Mouse (Mus musculus) right cerebral cortex, postnatal 25 days (tissue): ENCODE results near the gene Fam168a.

Experiments
- DNase-seq: peaks from one replicate; pipeline ENCODE4 v3.0.0; 2022

Gene Fam168a

DNA sequence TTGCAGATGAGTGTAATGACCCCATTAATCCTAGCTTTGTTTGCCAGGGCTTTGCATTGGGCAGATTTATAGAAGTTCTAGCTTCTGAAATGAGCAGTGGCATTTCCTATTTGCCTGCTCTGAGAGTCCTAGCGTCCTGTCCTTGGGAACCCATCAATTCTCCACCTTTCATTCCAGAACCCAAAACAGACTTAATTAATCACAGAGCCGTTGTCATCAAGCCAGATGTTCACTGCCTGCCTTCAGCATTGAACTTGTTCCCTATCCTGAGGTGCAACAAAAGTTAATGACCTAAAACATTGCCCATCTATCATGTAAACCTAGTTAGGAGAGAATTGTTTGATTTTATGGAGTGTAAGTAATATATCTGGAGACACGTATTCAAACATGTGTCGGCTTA is 79.0 kb downstream of the Fam168a start:
- no peak for DNase-seq

DNA sequence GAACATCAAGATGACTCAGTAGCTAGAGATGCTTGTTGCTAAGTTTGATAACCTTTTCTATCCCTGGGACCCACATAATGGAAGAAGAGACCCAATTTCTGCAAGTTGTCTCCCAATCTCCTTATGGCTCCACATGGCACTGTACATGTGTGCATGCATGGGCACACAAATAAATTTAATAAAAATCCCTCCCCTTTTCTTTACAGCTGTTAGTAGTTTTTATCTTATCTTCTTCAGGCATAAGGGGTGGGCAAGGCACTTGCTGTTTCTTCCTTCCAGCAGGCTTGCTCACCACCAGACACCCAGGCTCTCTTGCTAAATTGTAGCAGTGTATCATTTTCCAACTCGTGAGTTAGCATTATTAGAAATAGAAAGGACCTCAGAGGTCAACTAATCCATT is 79.6 kb downstream of the Fam168a start:
- DNase-seq: no peak

DNA sequence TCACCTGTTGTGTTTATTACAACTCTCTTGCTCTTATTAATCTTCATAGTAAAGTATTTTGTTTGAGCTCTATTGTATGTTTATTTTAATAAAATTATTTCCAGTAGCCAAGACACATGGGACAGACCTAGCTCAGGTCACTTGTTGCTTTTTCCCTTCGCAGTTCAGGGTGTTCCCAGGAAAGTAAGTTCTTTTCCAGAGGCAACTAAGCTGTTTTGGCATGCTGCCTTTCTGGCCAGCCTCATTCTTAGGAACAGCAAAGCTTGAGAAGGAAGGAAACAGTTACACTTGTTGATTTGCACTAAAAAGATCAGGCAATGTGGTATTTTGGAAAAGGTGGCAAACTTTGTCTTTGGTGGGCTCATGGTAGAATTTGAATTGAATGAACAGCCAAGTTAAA is 81.9 kb downstream of the Fam168a start:
- DNase-seq: no peak

DNA sequence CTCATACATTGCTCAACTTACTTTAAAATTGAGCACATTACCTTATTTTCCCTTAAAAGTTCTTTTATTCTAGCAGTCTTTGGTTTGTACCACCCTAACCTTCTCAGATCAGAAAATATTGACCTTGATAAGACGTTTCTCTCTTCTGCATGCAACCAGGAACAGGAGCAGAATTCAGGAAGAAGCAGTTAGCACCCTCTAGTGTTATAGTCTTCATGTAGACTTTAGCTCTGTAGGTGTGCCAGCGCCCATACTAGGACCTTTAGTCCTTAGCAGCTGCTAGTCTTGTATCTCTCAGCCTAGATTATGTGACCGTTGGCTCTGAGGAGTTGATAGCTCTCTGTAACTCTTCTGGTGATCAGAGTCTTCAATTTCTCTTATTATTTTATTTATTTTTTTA is 92.4 kb downstream of the Fam168a start:
- DNase-seq: no peak

DNA sequence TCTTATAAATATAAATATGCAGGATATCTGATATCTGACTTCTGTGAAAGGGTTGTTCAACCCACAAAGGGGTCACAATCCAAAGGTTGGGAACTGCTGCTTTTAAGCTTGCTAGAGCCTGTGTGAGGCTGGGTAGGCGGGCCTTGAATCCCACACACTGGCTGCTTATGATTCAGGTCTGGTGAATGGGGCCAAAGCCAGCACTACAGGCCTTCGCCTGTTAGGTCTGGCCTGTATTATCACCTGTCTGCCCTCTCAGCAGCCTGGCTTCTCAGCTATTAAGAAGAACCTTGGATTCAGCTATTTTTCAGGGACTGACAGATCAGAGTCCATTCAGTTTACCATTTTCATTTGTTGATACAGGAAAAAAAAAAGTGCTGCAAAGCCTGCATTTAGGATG is 99.0 kb downstream of the Fam168a start:
- no peak for DNase-seq

- DNase-seq: no peak
These were observed 105.5 kb downstream of the Fam168a start for GRCm38 (mm10) chr7:100811912-100812311.

DNA sequence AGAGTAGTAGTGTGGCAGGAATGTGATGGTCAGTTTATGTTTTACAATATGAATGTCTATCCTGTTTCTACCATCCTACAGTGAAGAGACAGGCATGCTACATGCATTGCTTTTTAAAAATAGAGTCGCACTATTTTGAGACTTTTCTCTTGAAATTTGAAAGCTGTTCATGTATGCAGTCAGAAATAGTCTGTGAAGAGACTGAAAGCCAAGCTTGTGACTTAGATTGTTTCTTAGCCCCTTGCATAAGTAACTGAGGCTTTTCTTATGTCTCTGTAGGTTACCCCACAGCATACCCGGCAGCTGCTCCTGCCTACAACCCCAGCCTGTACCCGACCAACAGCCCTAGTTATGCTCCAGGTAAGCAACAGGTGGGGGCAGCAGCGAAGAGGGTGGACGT is 106.2 kb downstream of the Fam168a start:
- DNase-seq: no peak

GRCm38 (mm10) chr7:100815900-100816570 is 109.6 kb downstream of the Fam168a start:
- no peak for DNase-seq

DNA sequence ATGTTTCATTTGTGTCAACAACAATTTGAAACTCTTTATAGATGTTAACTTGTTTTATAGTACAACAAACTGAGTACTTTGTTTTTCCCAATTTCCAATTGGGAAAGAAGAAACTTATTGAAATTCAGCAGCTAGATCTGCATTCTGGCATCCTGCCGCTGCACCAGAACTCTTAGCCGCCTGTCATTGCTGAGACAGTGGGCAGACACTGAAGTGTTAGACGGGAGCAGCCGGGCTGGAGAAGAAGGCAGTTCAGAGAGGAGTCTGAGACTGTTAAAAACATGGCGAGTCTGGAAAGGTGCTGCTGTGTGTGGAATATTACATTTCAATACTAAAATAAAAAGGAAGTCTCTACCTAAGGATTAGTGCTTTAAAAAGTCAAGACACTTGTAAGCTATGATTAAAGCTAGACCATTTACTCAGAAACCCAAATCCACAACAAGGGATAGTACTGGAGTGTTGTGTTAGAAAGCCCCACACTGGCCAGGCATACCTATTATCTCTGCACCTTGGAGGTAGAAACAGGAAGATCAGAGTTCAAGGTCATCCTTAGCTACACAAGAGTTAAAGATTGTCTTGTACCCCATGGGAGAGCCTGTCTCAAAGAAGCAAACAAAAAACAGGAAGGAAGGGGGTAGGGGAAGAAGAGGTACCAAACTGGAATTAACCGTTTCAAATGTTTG is 110.5 kb downstream of the Fam168a start:
- DNase-seq: peak; percentile 49

DNA sequence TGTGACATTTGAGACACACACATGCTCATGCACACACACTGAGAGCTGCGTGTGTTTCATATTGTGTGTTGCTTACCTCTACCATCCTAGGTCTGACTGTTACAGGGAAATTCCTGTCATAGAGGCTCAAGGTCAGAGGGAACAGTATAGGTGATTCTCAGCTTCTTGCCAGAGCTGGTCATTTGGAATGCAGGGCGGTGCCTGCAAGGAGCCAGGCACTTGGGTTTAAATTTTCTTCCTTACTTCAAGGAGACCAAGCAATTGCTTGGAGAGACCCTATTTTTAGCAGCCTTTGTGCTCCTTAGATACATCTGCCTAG is 111.0 kb downstream of the Fam168a start:
- no peak for DNase-seq

DNA sequence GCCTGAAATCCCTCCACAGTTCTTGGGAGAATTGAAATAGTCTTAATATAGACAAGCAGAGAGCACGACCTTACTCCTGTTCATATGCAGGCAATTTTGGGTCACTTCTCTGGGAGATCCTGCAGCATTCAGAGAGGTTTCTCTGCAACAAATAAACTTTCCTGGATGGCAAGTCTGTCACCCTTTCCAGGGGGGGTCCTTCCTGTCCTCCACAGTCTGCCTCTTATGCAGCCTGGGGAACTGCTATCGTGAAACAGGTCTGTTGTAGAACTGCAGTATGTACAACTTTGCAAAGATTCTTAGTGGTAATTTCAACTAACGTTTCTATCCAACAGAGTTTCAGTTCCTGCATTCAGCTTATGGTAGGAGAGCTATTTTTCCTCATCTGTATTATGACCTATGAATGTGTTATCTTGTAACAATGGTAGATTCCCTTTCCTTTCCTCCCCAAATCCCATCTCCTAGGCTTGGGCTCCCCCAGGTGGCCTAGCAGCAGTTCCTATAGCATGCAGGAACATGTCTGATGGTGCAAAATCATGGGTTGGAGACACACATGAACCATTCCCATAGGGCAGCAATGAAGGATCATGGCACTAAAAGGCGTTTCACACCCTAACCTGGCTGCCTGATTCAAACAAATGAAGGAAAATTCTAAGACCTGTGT is 112.1 kb downstream of the Fam168a start:
- DNase-seq: no peak

GRCm38 (mm10) chr7:100824661-100825060 is 118.2 kb downstream of the Fam168a start:
- no peak for DNase-seq

GRCm38 (mm10) chr7:100828549-100828948 is 122.1 kb downstream of the Fam168a start:
- no peak for DNase-seq

DNA sequence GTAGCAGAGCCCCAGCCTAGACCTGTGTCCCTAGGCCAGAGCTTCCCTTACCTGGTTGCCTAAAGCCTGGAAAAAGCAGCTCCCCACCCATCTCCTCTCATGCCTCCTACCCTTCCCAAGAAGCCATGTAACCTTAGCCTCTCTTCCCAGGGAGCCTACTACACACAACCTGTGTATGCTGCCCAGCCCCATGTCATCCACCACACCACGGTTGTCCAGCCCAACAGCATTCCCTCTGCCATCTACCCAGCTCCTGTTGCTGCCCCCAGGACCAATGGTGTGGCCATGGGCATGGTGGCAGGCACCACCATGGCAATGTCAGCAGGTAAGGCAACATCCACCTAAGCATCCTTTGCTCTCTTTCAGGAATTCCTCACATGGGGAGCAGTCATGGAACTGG is 127.4 kb downstream of the Fam168a start:
- no peak for DNase-seq

DNA sequence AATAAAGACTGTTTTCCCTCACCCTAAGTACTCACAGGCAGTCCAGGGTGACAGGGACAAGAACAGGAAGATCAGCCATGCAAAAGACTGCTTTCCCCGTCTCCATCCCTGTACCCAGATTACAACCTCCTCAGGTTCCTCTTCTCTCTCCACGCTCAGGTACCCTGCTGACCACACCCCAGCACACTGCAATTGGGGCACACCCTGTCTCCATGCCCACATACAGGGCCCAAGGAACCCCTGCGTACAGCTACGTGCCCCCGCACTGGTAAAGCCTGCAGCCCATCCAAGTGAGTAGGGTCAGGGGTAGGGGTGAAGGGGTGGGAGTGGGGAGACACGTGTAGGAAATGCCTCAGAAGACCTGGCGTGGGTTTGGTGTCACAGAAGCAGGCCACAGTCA is 128.7 kb downstream of the Fam168a start:
- DNase-seq: no peak

DNA sequence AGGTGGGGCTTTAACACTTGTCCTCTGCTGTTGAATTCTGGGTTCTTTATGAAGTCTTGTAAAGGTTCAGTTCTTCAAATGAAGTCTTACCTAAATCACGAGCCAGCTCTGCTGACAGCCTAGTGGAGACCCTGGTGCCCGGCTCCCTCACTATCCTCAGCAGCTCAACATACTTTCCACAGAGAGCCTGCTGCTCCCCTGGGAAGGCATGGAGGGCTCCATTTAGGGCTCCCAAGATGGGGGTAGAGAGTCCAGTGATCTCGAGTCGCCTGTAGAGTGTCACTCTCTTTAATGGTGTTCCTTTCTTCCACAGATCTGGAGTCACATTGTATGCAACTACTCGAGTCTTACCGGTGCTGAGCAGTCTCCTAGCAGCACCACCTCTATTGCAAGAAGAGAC is 129.3 kb downstream of the Fam168a start:
- DNase-seq: no peak

- DNase-seq: no peak
These were observed 130.2 kb downstream of the Fam168a start for GRCm38 (mm10) chr7:100836657-100837056.

DNA sequence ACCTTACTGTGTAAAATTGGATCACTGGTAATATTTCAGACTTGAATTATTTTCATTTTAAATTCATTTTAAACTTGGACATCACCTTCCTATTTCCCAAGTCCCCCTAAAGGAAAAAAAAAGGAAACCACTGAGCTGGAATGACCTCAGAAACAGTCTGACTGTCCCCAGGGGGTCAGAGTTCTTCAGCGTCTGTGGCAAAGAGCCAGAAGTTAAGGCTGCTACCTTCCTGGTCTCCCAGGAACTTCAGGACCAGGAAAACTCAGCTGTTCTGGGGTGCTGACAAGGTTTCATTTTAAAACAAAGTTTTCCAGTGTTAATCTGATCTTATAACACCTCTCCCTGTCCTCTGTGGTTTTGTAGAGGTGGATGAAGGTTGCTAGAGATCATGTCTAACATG is 131.3 kb downstream of the Fam168a start:
- no peak for DNase-seq

DNA sequence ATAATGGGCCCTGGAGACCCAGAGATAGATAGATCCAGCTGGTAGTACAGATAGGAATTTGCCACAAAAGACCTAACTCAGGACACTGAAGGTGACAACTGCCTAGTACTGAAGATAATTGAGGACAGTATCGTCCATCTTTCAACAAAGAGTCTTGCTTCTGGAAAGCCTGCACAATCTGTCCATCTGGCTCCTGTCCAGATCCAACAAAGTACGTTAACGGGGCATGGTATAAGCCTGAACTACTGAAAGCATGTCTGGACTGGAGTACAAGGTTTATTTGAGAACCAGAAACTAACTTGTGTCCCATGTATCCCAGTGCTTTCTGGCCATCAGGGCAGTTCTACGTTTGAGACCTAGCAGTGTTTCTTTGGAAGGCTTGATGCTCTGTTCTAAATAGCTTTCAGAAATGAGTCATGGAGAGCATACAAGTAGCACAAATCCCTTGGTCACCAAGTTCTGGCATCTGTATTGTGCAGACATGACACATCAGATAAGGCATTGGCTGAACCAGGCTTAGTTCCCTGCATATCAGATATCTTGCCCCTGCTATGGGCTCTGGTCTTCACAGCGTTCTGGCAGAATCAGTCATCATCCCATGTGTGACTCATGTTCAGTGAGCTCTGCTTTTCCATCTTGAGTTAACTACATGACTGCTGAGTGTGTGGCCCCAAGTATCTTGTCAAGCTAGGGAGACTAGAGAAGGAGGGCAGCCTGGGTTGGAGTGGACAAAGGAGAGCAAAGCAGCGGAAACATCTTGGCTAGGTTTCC is 133.4 kb downstream of the Fam168a start:
- DNase-seq: no peak

DNA sequence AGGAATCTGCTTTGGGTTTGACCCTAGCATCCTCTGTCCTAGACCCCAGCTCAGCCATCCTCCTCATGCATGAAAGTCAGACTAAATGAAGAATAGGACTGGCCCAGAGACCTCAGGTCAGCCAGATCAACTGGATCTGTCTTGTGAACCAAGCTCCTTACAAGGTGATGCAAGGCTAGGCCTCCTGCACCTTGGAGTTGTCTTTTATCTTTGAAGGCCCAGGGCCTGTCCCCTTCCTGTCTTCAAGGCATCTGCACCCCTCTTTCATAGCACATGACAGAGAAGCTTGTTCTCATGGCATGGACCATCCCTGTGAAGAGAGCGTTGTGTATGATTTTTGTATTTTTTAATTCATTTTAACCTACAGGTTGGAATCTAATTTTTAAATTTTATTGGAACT is 134.5 kb downstream of the Fam168a start:
- DNase-seq: no peak

GRCm38 (mm10) chr7:100841608-100842007 is 135.2 kb downstream of the Fam168a start:
- DNase-seq: no peak

GRCm38 (mm10) chr7:100842175-100842574 is 135.7 kb downstream of the Fam168a start:
- no peak for DNase-seq

- DNase-seq: no peak
These were observed 137.4 kb downstream of the Fam168a start for GRCm38 (mm10) chr7:100843866-100844265.
